17 mouse cellular contexts compared by ENCODE assay signal in genomic region chr6:40818237-40818902, GRCm38 (mm10).
DNase-seq lines count a peak whose midpoint lies in the region; ATAC-seq and TF ChIP-seq lines count a peak whose summit lies in the region.
"Had no signal": no experiment of that assay in that cellular context is flagged by ENCODE, and none has a peak within 500 bp of the region (broad histone marks: within the 10 kb centered on the region; RNA-seq: fewer than 3 reads in every experiment).

No protein-coding gene starts in this region.

- TF ChIP-seq POLR2A in MEL (IDR thresholded peaks at IDR 0.05; ENCODE audit: control insufficient read depth in 1 of 2, insufficient read depth in 1 of 2, low read depth in 1 of 2, low read length in 2 of 2, poor library complexity in 1 of 2), result no peak
- no peak for TF ChIP-seq POLR2A in lung, adult 2 months (IDR thresholded peaks at IDR 0.05; ENCODE audit: borderline replicate concordance, extremely low read depth, low read depth, low read length)

- H3K4me1 ChIP-seq in MEL (ENCODE audit: control insufficient read depth in 1 of 2, insufficient read depth in 2 of 2, low read length in 2 of 2), result no peaks in the 10 kb centered on the region; a peak in 1 of 4 replicates
- H3K4me1 ChIP-seq in megakaryocyte, embryonic 14.5 days, result peaks cover 7% of the 10 kb centered on the region; the same call in 1 of the 2 replicates
- H3K4me1 ChIP-seq in lung, adult 2 months (ENCODE audit: control insufficient read depth, insufficient read depth, low read length), result no peaks in the 10 kb centered on the region
- H3K4me1 ChIP-seq: forebrain, embryonic 15.5 days; limb, embryonic 15.5 days; lung, embryonic 15.5 days; midbrain, embryonic 10.5 days had no signal

- H3K36me3 ChIP-seq in MEL (ENCODE audit: control insufficient read depth in 1 of 2, insufficient read depth in 2 of 2, low read length in 2 of 2), result no peaks in the 10 kb centered on the region
- no peaks in the 10 kb centered on the region for H3K36me3 ChIP-seq in megakaryocyte, embryonic 14.5 days (replicated peaks; ENCODE audit: low read length)
- H3K36me3 ChIP-seq: forebrain, embryonic 15.5 days; limb, embryonic 15.5 days; lung, embryonic 15.5 days; midbrain, embryonic 10.5 days had no signal

- peak overlapping the region; percentile 7; the same call in 1 of the 2 replicates for H3K9ac ChIP-seq in MEL (ENCODE audit: control insufficient read depth, low read depth, low read length, poor library complexity, severe bottlenecking)
- H3K9ac ChIP-seq: forebrain, embryonic 15.5 days; limb, embryonic 15.5 days; lung, embryonic 15.5 days had no signal

- DNase-seq in 416B (ENCODE audit: low read depth), result peak; percentile 85
- DNase-seq in MEL (ENCODE audit: low read depth, low spot score), result peak; percentile 47
- DNase-seq in lung, adult 2 months, result no peak
- no peak for DNase-seq in lung, postnatal 10 days
- DNase-seq in urinary bladder, adult 2 months (ENCODE audit: low spot score), result no peak
- DNase-seq: adrenal gland, postnatal 14 days; cerebellum, postnatal 10 days; gastrocnemius, adult 2 months; heart, postnatal 10 days had no signal

- no peak overlapping the region for H3K27ac ChIP-seq in MEL (ENCODE audit: control insufficient read depth, low read depth, low read length)
- H3K27ac ChIP-seq: forebrain, embryonic 15.5 days; gastrocnemius, adult 2 months; hindbrain, postnatal 0 days; limb, embryonic 15.5 days; lung, embryonic 15.5 days; midbrain, embryonic 10.5 days had no signal

- WGBS in lung, adult 2 months, result 76% methylated on average over 5 of the region's 5 CpGs

- TF ChIP-seq EP300 in MEL (IDR thresholded peaks at IDR 0.05; ENCODE audit: low read depth in 1 of 2, low read length in 2 of 2), result no peak

- H3K27me3 ChIP-seq in MEL (ENCODE audit: control insufficient read depth in 1 of 2, insufficient read depth in 2 of 2, low read length in 2 of 2), result no peaks in the 10 kb centered on the region
- no peaks in the 10 kb centered on the region for H3K27me3 ChIP-seq in megakaryocyte, embryonic 14.5 days (replicated peaks)
- H3K27me3 ChIP-seq: forebrain, embryonic 15.5 days; limb, embryonic 15.5 days; lung, embryonic 15.5 days had no signal

- no peaks in the 10 kb centered on the region for H3K9me3 ChIP-seq in MEL (replicated peaks; ENCODE audit: insufficient read depth, low read length)
- no peaks in the 10 kb centered on the region for H3K9me3 ChIP-seq in megakaryocyte, embryonic 14.5 days
- H3K9me3 ChIP-seq: forebrain, embryonic 15.5 days; limb, embryonic 15.5 days; lung, embryonic 15.5 days; midbrain, embryonic 10.5 days had no signal

- no peaks in the 10 kb centered on the region for H3K79me2 ChIP-seq in MEL (ENCODE audit: control insufficient read depth, insufficient read depth, low read length, poor library complexity)

- peak overlapping the region; percentile 23 to 55 for H3K4me3 ChIP-seq in MEL (ENCODE audit: control insufficient read depth in 1 of 2, insufficient read depth in 1 of 2, low read depth in 2 of 2, low read length in 2 of 2)
- peak overlapping the region; percentile 77 for H3K4me3 ChIP-seq in megakaryocyte, embryonic 14.5 days (replicated peaks)
- no peak overlapping the region for H3K4me3 ChIP-seq in lung, adult 2 months (replicated peaks; ENCODE audit: extremely low read depth, low read depth, low read length)
- H3K4me3 ChIP-seq: forebrain, embryonic 15.5 days; gastrocnemius, adult 2 months; limb, embryonic 15.5 days; lung, embryonic 15.5 days; midbrain, embryonic 10.5 days had no signal

- no peak for TF ChIP-seq RAD21 in MEL (IDR thresholded peaks at IDR 0.05; ENCODE audit: low read depth, low read length)

- peak; percentile 53 to 75; a peak in 2 of 4 replicates for ATAC-seq in hematopoietic stem cell, adult 5-6 weeks (replicated peaks in 1 of 2; ENCODE audit: insufficient read depth in 1 of 2, low FRiP score in 2 of 2, low TSS enrichment in 1 of 2, low read depth in 1 of 2, poor library complexity in 2 of 2, severe bottlenecking in 2 of 2)
- no peak for ATAC-seq in frontal cortex, adult (ENCODE audit: low TSS enrichment)
- ATAC-seq: forebrain, embryonic 15.5 days; hindbrain, postnatal 0 days had no signal

- no peak for TF ChIP-seq CTCF in MEL (IDR thresholded peaks at IDR 0.05 in 2 of 3, conservative IDR thresholded peaks at IDR 0.05 in 1 of 3; ENCODE audit: control insufficient read depth in 1 of 3, insufficient read depth in 1 of 3, low read depth in 2 of 3, low read length in 3 of 3, poor library complexity in 1 of 3, severe bottlenecking in 1 of 3)
- TF ChIP-seq CTCF in lung, adult 2 months (IDR thresholded peaks at IDR 0.05; ENCODE audit: insufficient read depth, low read length), result no peak

TF ChIP-seq in MEL, 35 proteins besides CTCF, POLR2A, EP300 and RAD21:
- no peak for TF ChIP-seq ZMIZ1 (IDR thresholded peaks at IDR 0.05; ENCODE audit: low read depth, low read length)
- TF ChIP-seq GATA1 (IDR thresholded peaks at IDR 0.05; ENCODE audit: low read depth, low read length), result no peak
- TF ChIP-seq MAFK (IDR thresholded peaks at IDR 0.05; ENCODE audit: borderline replicate concordance, low read depth, low read length), result no peak
- TF ChIP-seq JUND (IDR thresholded peaks at IDR 0.05; ENCODE audit: low read depth, low read length), result no peak
- no peak for TF ChIP-seq POLR2AphosphoS2 (IDR thresholded peaks at IDR 0.05; ENCODE audit: low read length)
- TF ChIP-seq ZKSCAN1 (IDR thresholded peaks at IDR 0.05; ENCODE audit: low read depth, low read length), result no peak
- 0 out of 2 replicates have a peak, but pooled peaks have one; percentile 35 for TF ChIP-seq MXI1 (IDR thresholded peaks at IDR 0.05; ENCODE audit: low read depth, low read length)
- TF ChIP-seq SMC3 (IDR thresholded peaks at IDR 0.05; ENCODE audit: low read depth, low read length), result no peak
- TF ChIP-seq KAT2A (conservative IDR thresholded peaks at IDR 0.05; ENCODE audit: low read depth, low read length), result no peak
- no peak for TF ChIP-seq SIN3A (IDR thresholded peaks at IDR 0.05; ENCODE audit: low read length)
- no peak for TF ChIP-seq USF2 (IDR thresholded peaks at IDR 0.05; ENCODE audit: borderline replicate concordance in 1 of 2, insufficient read depth in 1 of 2, low read depth in 1 of 2, low read length in 2 of 2)
- TF ChIP-seq ETS1 (IDR thresholded peaks at IDR 0.05; ENCODE audit: low read depth, low read length), result peak; percentile 82

Comparison
In these comparisons a context has a peak if more than half of its experiments do, and no peak if none do; other contexts are left out.
1. DNase-seq: peak in 416B (single experiment) and MEL (single experiment); none in lung, adult 2 months (single experiment), lung, postnatal 10 days (single experiment) and urinary bladder, adult 2 months (single experiment).